Mouse (Mus musculus) heart, embryonic 13.5 days (tissue): ENCODE data around the gene Gps1. TPM values are rescaled to one million over a fixed set of nuclear protein-coding genes. Genes with fewer than 3 reads are reported as not detected.
"Not testable (repeated sequence)": the region's sequence is repeated elsewhere in the genome, so short reads cannot be mapped to it uniquely, and the experiment has no call there.

Experiments
- ATAC-seq: fragments of 200-750 bp; cut with Nextera tagmentation; 2 replicates; pipeline ENCODE4 v1.8.0; 2017; ENCODE audit warnings: moderate TSS enrichment; ENCODE audit not compliant: insufficient number of reproducible peaks, low FRiP score, low TSS enrichment; ENCODE audit errors: extremely low read depth
- H3K27ac ChIP-seq: fragments of 300-500 bp; sonication (generic); replicated peaks from 2 replicates; pipeline ENCODE4 v1.5.1; 2015; ENCODE audit warnings: moderate library complexity, mild to moderate bottlenecking, inconsistent platforms
- H3K27me3 ChIP-seq: fragments of 300-500 bp; sonication (generic); replicated peaks from 2 replicates; pipeline ENCODE4 v1.6.1; 2015; ENCODE audit warnings: mild to moderate bottlenecking, inconsistent platforms
- H3K36me3 ChIP-seq: fragments of 300-500 bp; sonication (generic); 2 replicates; pipeline ENCODE4 v1.6.1; 2015; ENCODE audit warnings: mild to moderate bottlenecking, inconsistent platforms
- H3K4me1 ChIP-seq: fragments of 300-500 bp; sonication (generic); 2 replicates; pipeline ENCODE4 v1.6.1; 2015; ENCODE audit warnings: inconsistent platforms
- H3K4me2 ChIP-seq: fragments of 300-500 bp; sonication (generic); 2 replicates; pipeline ENCODE4 v1.6.1; 2015; ENCODE audit warnings: inconsistent platforms, mild to moderate bottlenecking, moderate library complexity
- H3K4me3 ChIP-seq: fragments of 300-500 bp; sonication (generic); 2 replicates; pipeline ENCODE4 v1.5.1; 2015; ENCODE audit warnings: moderate library complexity, mild to moderate bottlenecking, inconsistent platforms
- H3K9ac ChIP-seq: fragments of 300-500 bp; sonication (generic); 2 replicates; pipeline ENCODE4 v1.6.1; 2015; ENCODE audit warnings: inconsistent platforms, mild to moderate bottlenecking, moderate library complexity
- H3K9me3 ChIP-seq: fragments of 300-500 bp; sonication (generic); 2 replicates; pipeline ENCODE4 v1.6.1; 2016; ENCODE audit warnings: inconsistent platforms
- WGBS: fragments of 180-500 bp; shearing (Covaris S2); methylation state at CpG from one replicate; pipeline ENCODE4 v1.1.7; 2015; ENCODE audit warnings: mixed read lengths; 5-methylcytosine and 5-hydroxymethylcytosine counted together
- polyA plus RNA-seq: library from polyadenylated mRNA; unstranded; fragments of >200 nt; fragmentation: Nextera tagmentation; extraction: Ambion mirVana; gene quantifications from 2 replicates; pipeline ENCODE4 v1.2.1, GENCODE M21; 2015

Gene Gps1
- polyA plus RNA-seq, 1 experiment from 2014 or later: 139 TPM

DNA sequence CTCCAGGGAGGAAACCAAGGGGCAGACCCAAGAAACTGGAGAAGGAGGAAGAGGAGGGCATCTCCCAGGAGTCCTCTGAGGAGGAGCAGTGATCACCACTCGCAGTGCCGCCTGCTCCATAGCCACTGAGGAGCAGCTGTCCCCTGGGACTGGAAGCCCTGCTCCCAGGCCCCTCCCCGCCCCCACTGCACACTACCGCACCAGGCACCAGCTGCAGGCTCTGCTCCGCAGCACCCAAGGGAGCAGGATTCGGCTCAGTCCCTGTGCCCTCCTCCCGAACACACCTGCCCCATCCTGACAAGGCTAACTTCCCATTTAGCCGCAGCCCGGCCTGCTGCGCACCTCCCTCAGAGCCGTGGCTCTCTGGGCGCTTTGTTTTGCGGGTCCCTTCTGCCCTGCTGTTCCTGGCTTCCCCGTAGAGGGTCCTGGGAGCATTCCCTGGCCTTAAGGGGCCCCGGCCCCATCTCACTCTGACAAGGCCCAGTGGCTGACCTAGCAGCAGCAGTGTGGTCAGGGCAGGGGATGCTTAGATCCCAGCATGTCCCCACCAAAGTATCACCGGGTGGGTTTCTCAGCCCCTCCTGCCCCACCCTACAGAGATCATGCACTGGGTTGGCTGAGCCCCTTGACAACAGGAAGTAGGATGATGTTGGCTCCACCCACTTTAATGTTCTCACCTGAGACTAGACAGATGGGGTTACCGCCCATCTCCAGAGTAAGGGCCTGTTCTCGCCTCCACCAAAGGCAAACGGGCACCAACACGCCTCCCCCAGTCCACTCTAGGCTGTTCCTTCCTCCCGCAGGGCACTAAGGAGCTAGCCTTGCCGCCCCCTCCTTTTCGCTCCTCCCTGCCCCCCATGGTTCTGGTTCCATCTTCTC lies 20.7 kb upstream of the Gps1 start:
- not testable (repeated sequence) for H3K36me3 ChIP-seq, H3K27ac ChIP-seq, H3K4me1 ChIP-seq, H3K9ac ChIP-seq, ATAC-seq
- H3K4me3 ChIP-seq: peak overlapping the region; percentile 24
- WGBS: 0% methylated on average over 7 of the region's 23 CpGs
- peaks cover 19% of the 10 kb centered on the region for H3K9me3 ChIP-seq
- peaks cover 38% of the 10 kb centered on the region for H3K27me3 ChIP-seq
- peak overlapping the region; percentile 57 for H3K4me2 ChIP-seq

DNA sequence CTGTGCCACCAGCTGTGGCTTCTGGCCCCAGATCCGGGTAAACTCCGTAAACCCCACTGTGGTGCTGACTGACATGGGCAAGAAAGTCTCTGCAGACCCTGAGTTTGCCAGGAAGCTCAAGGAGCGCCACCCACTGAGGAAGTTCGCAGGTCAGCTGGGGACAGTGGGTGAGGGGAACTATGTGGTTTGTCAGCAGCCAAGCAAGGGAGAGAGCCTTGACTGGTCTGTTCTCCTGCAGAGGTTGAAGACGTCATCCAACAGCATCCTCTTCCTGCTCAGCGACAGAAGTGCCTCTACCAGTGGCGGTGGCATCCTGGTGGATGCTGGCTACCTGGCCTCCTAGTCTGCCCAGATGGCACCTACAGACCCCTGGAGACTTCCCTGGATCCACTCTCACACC lies 17.0 kb upstream of the Gps1 start:
- not testable (repeated sequence) for H3K4me3 ChIP-seq, H3K4me2 ChIP-seq, ATAC-seq, H3K27ac ChIP-seq, H3K9ac ChIP-seq, H3K4me1 ChIP-seq, H3K36me3 ChIP-seq, H3K9me3 ChIP-seq
- H3K27me3 ChIP-seq: peaks cover 31% of the 10 kb centered on the region
- 59% methylated on average over 5 of the region's 7 CpGs for WGBS

DNA sequence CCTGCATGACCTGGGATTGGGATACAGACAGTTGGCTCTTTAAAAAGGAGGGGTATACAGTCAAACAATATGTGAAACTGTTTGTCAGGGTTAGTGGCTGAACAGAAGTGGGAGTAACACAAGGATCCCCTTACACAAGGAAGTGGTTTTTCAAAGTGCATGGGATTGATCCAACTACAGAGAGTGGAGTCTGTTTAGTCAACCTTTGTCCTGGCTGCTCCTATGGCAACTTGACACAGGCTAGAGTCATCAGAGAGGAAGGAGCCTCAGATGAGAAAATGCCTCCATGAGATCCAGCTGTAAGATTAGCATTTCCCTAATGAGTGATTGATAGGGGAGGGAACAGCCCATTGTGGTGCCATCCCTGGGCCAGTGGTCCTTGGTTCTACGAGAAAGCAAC lies 15.9 kb upstream of the Gps1 start:
- H3K4me1 ChIP-seq: no peaks in the 10 kb centered on the region
- H3K4me2 ChIP-seq: no peak overlapping the region
- H3K4me3 ChIP-seq: no peak overlapping the region
- WGBS: 55% methylated on average over 1 of the region's 1 CpGs
- ATAC-seq: no peak
- no peaks in the 10 kb centered on the region for H3K36me3 ChIP-seq
- no peak overlapping the region for H3K9ac ChIP-seq
- no peak overlapping the region for H3K27ac ChIP-seq
- peaks cover 26% of the 10 kb centered on the region for H3K27me3 ChIP-seq
- H3K9me3 ChIP-seq: no peaks in the 10 kb centered on the region

DNA sequence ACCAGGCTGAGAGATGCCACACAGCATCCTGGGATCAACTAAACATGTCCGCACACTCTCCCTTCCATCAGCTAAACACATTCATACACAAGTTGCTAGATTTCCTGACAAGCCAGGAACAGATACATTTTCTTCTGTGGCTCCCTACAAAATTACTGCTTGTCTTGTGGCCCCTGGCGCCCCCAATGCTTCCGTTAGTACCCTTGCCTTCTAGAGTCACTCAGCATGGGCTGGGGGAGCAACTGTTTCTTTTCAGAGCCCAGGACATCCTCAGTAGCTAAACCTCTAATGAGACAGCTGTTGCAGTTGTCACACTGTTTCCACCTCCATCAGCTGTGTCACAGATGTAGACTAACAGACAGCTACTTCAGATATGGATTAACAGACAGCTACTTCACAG lies 11.3 kb upstream of the Gps1 start:
- Histone ChIP-seq H3K4me1 (no peaks in the 10 kb centered on the region), H3K4me2 (no peak overlapping the region), H3K27ac (no peak overlapping the region), H3K4me3 (no peak overlapping the region), H3K9ac (no peak overlapping the region), H3K9me3 (no peaks in the 10 kb centered on the region), H3K36me3 (no peaks in the 10 kb centered on the region), H3K27me3 (peaks cover 18% of the 10 kb centered on the region)
- no peak for ATAC-seq
- 58% methylated on average over 3 of the region's 3 CpGs for whole genome bisulfite sequencing

DNA sequence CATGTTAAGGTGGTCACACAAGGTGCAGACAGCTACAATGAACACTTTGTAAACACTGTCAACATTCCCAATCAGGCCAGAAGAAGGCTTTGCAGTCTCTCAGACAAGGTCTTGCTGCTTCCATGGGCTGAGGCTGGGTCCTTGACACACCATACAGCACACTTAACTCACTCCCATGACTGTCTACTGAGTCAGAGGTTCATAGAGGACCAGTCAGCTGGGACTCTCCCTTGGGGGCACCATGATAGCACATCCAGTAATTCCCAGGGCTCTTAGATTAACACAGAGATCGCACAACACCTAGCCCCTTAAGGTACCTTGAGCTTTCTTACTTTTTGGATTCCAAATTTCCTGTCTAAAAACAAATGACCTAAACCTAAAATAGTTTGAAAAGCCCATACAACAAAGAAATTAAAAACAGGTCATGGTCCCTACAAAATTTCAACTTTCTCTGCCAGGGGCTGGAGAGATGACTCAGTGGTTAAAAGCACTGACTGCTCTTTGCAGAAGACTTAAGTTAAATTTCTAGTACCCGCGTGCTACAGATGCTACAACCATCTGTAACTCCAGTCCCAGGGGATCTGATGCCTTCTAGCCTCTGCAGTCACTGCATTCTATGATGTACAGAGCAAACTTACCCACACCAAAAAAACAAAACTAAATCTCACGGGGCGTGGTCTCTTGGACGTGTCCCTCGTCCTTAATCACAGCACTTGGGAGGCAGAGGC lies 10.4 kb upstream of the Gps1 start:
- Histone ChIP-seq H3K9ac (no peak overlapping the region), H3K27ac (no peak overlapping the region), H3K27me3 (peaks cover 16% of the 10 kb centered on the region), H3K36me3 (no peaks in the 10 kb centered on the region), H3K4me1 (no peaks in the 10 kb centered on the region), H3K9me3 (no peaks in the 10 kb centered on the region), H3K4me2 (no peak overlapping the region), H3K4me3 (no peak overlapping the region)
- no peak for ATAC-seq
- WGBS: 76% methylated on average over 7 of the region's 7 CpGs

DNA sequence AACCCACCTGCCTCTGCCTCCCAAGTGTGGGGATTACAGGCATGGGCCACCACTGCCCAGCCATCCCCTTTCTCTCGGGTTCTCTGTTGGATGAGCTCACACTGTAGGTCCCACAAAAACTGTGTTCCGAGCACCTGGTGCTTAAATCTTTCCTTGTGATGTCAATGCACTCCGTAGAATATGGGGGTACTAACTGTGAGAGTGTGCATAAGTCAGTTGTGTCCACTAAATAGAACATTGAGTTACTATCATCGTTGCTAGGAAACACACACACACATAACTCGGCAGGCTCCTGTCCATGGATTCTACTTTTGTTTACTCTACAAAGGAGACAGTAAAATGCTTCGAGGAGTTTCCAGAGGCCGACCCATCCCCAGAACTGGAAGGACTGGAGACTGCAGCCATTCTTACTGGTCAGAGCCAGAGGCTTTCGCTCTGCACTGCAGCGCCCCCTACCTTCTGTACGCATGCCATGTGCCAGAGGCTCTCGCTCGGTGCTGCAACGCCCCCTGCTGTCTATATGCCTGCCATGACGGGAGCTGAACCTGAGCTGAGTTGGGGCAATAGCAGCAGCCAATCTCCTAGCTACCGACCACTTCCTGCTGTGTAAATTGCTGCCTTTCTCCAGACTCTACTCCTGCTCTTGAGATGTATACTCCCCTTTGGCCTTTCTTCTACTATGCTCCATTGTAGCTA lies 8.2 kb upstream of the Gps1 start:
- H3K9me3 ChIP-seq: no peaks in the 10 kb centered on the region
- WGBS: 25% methylated on average over 15 of the region's 15 CpGs
- peak; percentile 73 for ATAC-seq

DNA sequence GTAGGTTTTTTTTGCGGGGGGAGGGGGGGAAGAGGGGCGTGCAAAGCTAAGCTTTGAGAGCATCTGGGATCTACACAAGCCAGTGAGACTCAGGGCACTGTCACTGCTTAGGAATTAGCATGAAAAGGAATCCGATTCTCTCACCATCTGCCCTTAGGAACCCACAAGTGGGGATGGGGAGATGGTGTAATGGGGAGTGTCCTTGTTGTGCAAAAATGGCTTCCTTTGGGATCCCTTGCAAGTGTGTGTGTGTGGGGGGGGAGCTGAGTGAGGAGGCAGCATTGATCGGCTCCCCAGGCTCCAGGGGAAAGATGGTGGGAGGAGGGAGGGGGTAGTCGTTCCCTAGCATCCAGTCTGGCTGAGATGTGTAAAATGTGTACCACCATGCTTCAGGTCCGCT lies 6.9 kb upstream of the Gps1 start:
- no peak overlapping the region for H3K4me3 ChIP-seq
- H3K36me3 ChIP-seq: peaks cover 19% of the 10 kb centered on the region
- 34% methylated on average over 6 of the region's 6 CpGs for WGBS
- ATAC-seq: no peak
- no peaks in the 10 kb centered on the region for H3K9me3 ChIP-seq
- H3K27ac ChIP-seq: no peak overlapping the region
- no peak overlapping the region for H3K4me2 ChIP-seq
- no peaks in the 10 kb centered on the region for H3K4me1 ChIP-seq
- no peak overlapping the region for H3K9ac ChIP-seq
- H3K27me3 ChIP-seq: peaks cover 16% of the 10 kb centered on the region

More for the DNA sequence above, 8.2 kb upstream of the Gps1 start:
- Histone ChIP-seq H3K4me1 (no peaks in the 10 kb centered on the region), H3K4me3 (no peak overlapping the region), H3K27me3 (peaks cover 16% of the 10 kb centered on the region), H3K36me3 (peaks cover 11% of the 10 kb centered on the region), H3K4me2 (peak overlapping the region; percentile 31; the same call in 1 of the 2 replicates), H3K27ac (no peak overlapping the region), H3K9ac (no peak overlapping the region)

DNA sequence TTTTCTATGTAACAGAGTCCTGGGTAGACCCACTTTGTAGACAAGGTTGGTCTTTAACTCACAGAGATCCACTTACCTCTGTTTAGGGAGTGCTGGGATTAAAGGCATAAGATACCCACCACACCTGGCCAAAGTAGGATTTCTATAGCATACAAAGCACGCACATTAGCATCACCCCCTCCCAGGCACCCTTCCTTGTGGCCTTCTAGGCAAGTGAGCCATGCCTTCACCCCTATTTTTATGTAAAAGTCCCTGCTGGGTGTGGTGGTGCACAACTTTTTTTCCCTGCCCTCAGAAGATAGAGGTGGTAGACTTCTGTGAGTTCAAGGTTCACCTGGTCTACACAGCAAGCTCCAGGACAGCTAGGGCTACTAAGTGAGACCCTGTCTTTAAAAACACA lies 4.2 kb upstream of the Gps1 start:
- peaks cover 24% of the 10 kb centered on the region for H3K36me3 ChIP-seq
- no peak overlapping the region for H3K4me3 ChIP-seq
- no peaks in the 10 kb centered on the region for H3K9me3 ChIP-seq
- no peak overlapping the region for H3K9ac ChIP-seq
- peaks cover 11% of the 10 kb centered on the region for H3K4me1 ChIP-seq
- WGBS: 84% methylated on average over 1 of the region's 1 CpGs
- no peak for ATAC-seq
- no peak overlapping the region for H3K27ac ChIP-seq
- H3K4me2 ChIP-seq: no peak overlapping the region
- H3K27me3 ChIP-seq: peaks cover 21% of the 10 kb centered on the region

DNA sequence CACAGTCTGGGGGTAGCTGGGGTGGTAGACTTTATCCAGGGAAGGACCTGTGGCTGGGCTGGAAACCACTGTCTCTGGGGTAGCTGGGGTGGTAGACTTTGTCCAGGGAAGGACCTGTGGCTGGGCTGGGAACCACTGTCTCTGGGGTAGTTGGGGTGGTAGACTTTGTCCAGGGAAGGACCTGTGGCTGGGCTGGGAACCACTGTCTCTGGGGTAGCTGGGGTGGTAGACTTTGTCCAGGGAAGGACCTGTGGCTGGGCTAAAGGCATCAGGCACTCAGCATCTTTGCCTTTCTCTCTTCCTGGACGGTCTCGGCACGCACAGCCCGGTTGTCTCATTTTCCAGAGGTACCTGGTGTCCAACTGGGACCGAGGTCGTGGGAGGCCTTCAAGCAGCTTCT lies 2.7 kb upstream of the Gps1 start:
- 91% methylated on average over 6 of the region's 6 CpGs for WGBS

DNA sequence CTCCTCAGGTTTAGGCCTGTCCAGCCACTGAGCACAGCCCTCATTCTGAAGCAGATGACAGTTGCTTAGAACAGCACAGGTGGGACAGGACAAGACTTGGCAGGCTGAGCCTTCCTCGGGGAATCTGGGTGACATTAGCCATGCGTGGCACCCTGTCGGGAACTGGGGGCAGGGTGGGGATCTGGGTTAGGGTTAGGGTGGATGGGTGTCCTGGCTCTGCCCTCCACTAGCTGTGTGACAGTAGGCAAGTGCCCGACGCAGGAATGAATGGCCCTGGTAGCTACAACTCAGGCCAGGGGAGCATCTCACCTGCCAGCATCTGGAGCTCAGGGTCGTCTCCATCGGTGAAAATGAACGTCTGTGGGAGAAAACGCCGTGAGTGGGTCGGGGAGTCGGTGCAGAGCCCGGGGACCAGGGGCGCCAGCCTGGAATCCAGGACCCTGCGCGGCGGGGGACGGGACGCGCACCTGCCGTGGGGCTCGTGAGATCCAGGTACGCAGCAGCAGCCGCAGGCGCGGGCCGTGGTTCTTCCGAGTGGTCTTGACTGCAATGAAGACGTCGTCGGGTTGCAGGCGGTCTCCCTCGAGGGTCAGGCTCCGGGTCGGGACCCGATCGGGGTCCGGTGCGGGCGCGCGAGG lies 527 bp upstream of the Gps1 start:
- WGBS: 3% methylated on average over 42 of the region's 42 CpGs
- ATAC-seq: no peak

More for the DNA sequence above, 2.7 kb upstream of the Gps1 start:
- Histone ChIP-seq H3K36me3 (peaks cover 35% of the 10 kb centered on the region), H3K27me3 (peaks cover 18% of the 10 kb centered on the region), H3K4me1 (peaks cover 24% of the 10 kb centered on the region)
- H3K27ac ChIP-seq, H3K9me3 ChIP-seq, H3K4me3 ChIP-seq, H3K4me2 ChIP-seq, H3K9ac ChIP-seq, ATAC-seq: not testable (repeated sequence)

DNA sequence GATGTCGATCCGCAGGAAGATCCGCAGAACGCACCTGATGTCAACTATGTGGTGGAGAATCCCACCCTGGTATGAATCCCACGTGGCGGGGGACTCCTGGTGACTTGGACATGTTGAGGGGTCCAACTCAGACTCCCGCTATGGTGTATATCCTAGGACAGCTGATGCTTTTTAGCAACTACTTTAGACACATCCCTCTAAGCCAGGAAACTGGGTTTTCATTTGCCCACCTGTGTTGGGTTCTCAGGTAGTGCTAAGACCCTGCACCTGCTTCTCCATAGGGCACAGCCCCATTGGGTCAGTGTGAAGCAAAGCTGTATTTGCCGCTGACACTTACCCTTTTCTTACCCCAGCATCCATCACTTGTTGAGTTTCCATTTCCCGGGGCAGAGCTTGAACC lies 1.1 kb downstream of the Gps1 start:
- H3K27me3 ChIP-seq: peaks cover 8% of the 10 kb centered on the region; the same call in 1 of the 2 replicates
- no peaks in the 10 kb centered on the region for H3K9me3 ChIP-seq
- H3K9ac ChIP-seq: peak overlapping the region; percentile 95
- no peak for ATAC-seq
- H3K4me2 ChIP-seq: peak overlapping the region; percentile 98
- 31% methylated on average over 9 of the region's 9 CpGs for WGBS
- H3K4me3 ChIP-seq: peak overlapping the region; percentile 99
- peaks cover 67% of the 10 kb centered on the region for H3K36me3 ChIP-seq
- H3K4me1 ChIP-seq: peaks cover 24% of the 10 kb centered on the region
- peak overlapping the region; percentile 75; the same call in 1 of the 2 replicates for H3K27ac ChIP-seq

More for the DNA sequence above, 527 bp upstream of the Gps1 start:
- H3K27ac ChIP-seq: peak overlapping the region; percentile 75
- peaks cover 24% of the 10 kb centered on the region for H3K4me1 ChIP-seq
- peaks cover 8% of the 10 kb centered on the region; the same call in 1 of the 2 replicates for H3K27me3 ChIP-seq
- peak overlapping the region; percentile 98 for H3K4me2 ChIP-seq
- H3K9ac ChIP-seq: peak overlapping the region; percentile 95
- H3K4me3 ChIP-seq: peak overlapping the region; percentile 99
- H3K36me3 ChIP-seq: peaks cover 57% of the 10 kb centered on the region
- H3K9me3 ChIP-seq: no peaks in the 10 kb centered on the region
